ENCODE assay signal across 10 mouse cellular contexts in genomic region chr9:58274626-58275025, GRCm38 (mm10). TPM values are rescaled to one million over a fixed set of nuclear protein-coding genes. Genes with fewer than 3 reads are reported as not detected.
DNase-seq lines count a peak whose midpoint lies in the region; ATAC-seq and TF ChIP-seq lines count a peak whose summit lies in the region.
"Had no signal": no experiment of that assay in that cellular context is flagged by ENCODE, and none has a peak within 500 bp of the region (broad histone marks: within the 10 kb centered on the region; RNA-seq: fewer than 3 reads in every experiment).

No protein-coding gene starts in this region.

- H3K4me2 ChIP-seq in heart, embryonic 15.5 days, result peak overlapping the region; percentile 52
- H3K4me2 ChIP-seq in stomach, embryonic 16.5 days (ENCODE audit: low read depth, low read length), result 0 out of 2 replicates have a peak overlapping the region, but pooled peaks have one; percentile 31
- H3K4me2 ChIP-seq: forebrain, embryonic 15.5 days had no signal

- no peak for DNase-seq in heart, postnatal 4 days
- DNase-seq in adrenal gland, adult 8-10 months, result no peak
- no peak for DNase-seq in spleen, adult 12 weeks (ENCODE audit: low spot score)

- TF ChIP-seq CTCF in embryonic fibroblast, embryonic 13.5 days (IDR thresholded peaks at IDR 0.05; ENCODE audit: borderline replicate concordance, insufficient read depth, low read length), result no peak

- ATAC-seq in heart, embryonic 15.5 days (replicated peaks; ENCODE audit: insufficient number of reproducible peaks, insufficient read depth, low FRiP score, low read depth), result no peak
- no peak for ATAC-seq in megakaryocyte, adult 5-6 weeks (ENCODE audit: poor library complexity, severe bottlenecking)
- no peak for ATAC-seq in stomach, embryonic 16.5 days (ENCODE audit: insufficient read depth, low FRiP score)
- ATAC-seq: forebrain, embryonic 15.5 days; hindbrain, embryonic 16.5 days had no signal

- TF ChIP-seq POLR2A in embryonic fibroblast, embryonic 13.5 days (IDR thresholded peaks at IDR 0.05; ENCODE audit: low read depth, low read length), result no peak

- 29% methylated on average over 3 of the region's 3 CpGs for WGBS in heart, embryonic 15.5 days
- 35% methylated on average over 3 of the region's 3 CpGs for WGBS in stomach, embryonic 16.5 days

- no peak overlapping the region for H3K4me3 ChIP-seq in heart, embryonic 15.5 days
- H3K4me3 ChIP-seq in megakaryocyte, embryonic 14.5 days (replicated peaks), result peak overlapping the region; percentile 91
- H3K4me3 ChIP-seq in embryonic fibroblast, embryonic 13.5 days (ENCODE audit: insufficient read depth, low read length), result no peak overlapping the region
- H3K4me3 ChIP-seq in stomach, embryonic 16.5 days (replicated peaks; ENCODE audit: low read length), result no peak overlapping the region
- H3K4me3 ChIP-seq: forebrain, embryonic 15.5 days had no signal

- H3K4me1 ChIP-seq in heart, embryonic 15.5 days (replicated peaks), result peaks cover 23% of the 10 kb centered on the region
- peaks cover 69% of the 10 kb centered on the region for H3K4me1 ChIP-seq in megakaryocyte, embryonic 14.5 days
- H3K4me1 ChIP-seq in embryonic fibroblast, embryonic 13.5 days (ENCODE audit: control insufficient read depth, insufficient read depth, low read length), result peaks cover 14% of the 10 kb centered on the region; the same call in 1 of the 2 replicates
- peaks cover 15% of the 10 kb centered on the region for H3K4me1 ChIP-seq in stomach, embryonic 16.5 days (ENCODE audit: control insufficient read depth, insufficient read depth, low read length)

- no peak overlapping the region for H3K9ac ChIP-seq in heart, embryonic 15.5 days
- H3K9ac ChIP-seq in stomach, embryonic 16.5 days (ENCODE audit: low read length), result no peak overlapping the region
- H3K9ac ChIP-seq: forebrain, embryonic 15.5 days had no signal

- H3K36me3 ChIP-seq in heart, embryonic 15.5 days, result no peaks in the 10 kb centered on the region
- H3K36me3 ChIP-seq in megakaryocyte, embryonic 14.5 days (replicated peaks; ENCODE audit: low read length), result no peaks in the 10 kb centered on the region
- no peaks in the 10 kb centered on the region for H3K36me3 ChIP-seq in stomach, embryonic 16.5 days (ENCODE audit: control insufficient read depth, insufficient read depth, low read length)
- H3K36me3 ChIP-seq: forebrain, embryonic 15.5 days had no signal

- no peaks in the 10 kb centered on the region for H3K27me3 ChIP-seq in heart, embryonic 15.5 days
- no peaks in the 10 kb centered on the region for H3K27me3 ChIP-seq in megakaryocyte, embryonic 14.5 days (replicated peaks)
- H3K27me3 ChIP-seq in stomach, embryonic 16.5 days (ENCODE audit: control insufficient read depth, insufficient read depth, low read length), result no peaks in the 10 kb centered on the region
- H3K27me3 ChIP-seq: forebrain, embryonic 15.5 days had no signal

- H3K27ac ChIP-seq in heart, embryonic 15.5 days, result peak overlapping the region; percentile 88
- H3K27ac ChIP-seq in embryonic fibroblast, embryonic 13.5 days (ENCODE audit: insufficient read depth, low read length), result peak overlapping the region; percentile 95
- H3K27ac ChIP-seq in stomach, embryonic 16.5 days (ENCODE audit: low read length), result peak overlapping the region; percentile 83
- H3K27ac ChIP-seq: forebrain, embryonic 15.5 days had no signal

- no peaks in the 10 kb centered on the region for H3K9me3 ChIP-seq in heart, embryonic 15.5 days (replicated peaks)
- H3K9me3 ChIP-seq in megakaryocyte, embryonic 14.5 days, result no peaks in the 10 kb centered on the region
- no peaks in the 10 kb centered on the region for H3K9me3 ChIP-seq in stomach, embryonic 16.5 days (replicated peaks; ENCODE audit: control insufficient read depth, low read length)
- H3K9me3 ChIP-seq: forebrain, embryonic 15.5 days had no signal

RNA-seq across cellular contexts. Expression of gene Stoml1, which starts 21.7 kb away (rescaled TPM):
- polyA plus RNA-seq in heart, embryonic 15.5 days (2015; fragmentation: Nextera tagmentation; extraction: Ambion mirVana), result 25.2 and 28.6 TPM in 2 replicates
- total RNA-seq in heart, postnatal 4 days (2021), result 10 to 100 TPM; 14.2 to 17.1 TPM
- 4.3 TPM in 1 of 2 replicates, not detected in the other for polyA plus RNA-seq in megakaryocyte, embryonic 14.5 days (2012; ENCODE audit: insufficient read depth, low replicate concordance)
- 5.8 and 6.1 TPM in 2 replicates for total RNA-seq in megakaryocyte, adult 5-6 weeks (2015)
- total RNA-seq in megakaryocyte, adult 5-6 weeks (2017), result 9.4 and 11.9 TPM in 2 replicates
- 25.9 and 27.0 TPM in 2 replicates for polyA plus RNA-seq in embryonic fibroblast, embryonic 13.5 days (2011; ENCODE audit: insufficient read length, low read depth, missing spikeins)
- 23.7 and 26.0 TPM in 2 replicates for polyA plus RNA-seq in stomach, embryonic 16.5 days (2015; fragmentation: Nextera tagmentation; extraction: Ambion mirVana)
- total RNA-seq in adrenal gland, adult 8-10 months (2022), result 10 to 100 TPM; 19.9 to 32.9 (median 28.3) TPM

RNA-seq across cellular contexts. Expression of gene Pml, which starts 25.0 kb away (rescaled TPM):
- polyA plus RNA-seq in heart, embryonic 15.5 days (2015; fragmentation: Nextera tagmentation; extraction: Ambion mirVana), result 10.0 and 15.8 TPM in 2 replicates
- total RNA-seq in heart, postnatal 4 days (2021), result 10 to 100 TPM; 15.3 to 17.6 TPM
- 28.7 and 29.2 TPM in 2 replicates for polyA plus RNA-seq in megakaryocyte, embryonic 14.5 days (2012; ENCODE audit: insufficient read depth, low replicate concordance)
- 37.7 and 41.3 TPM in 2 replicates for total RNA-seq in megakaryocyte, adult 5-6 weeks (2015)
- 15.5 and 17.4 TPM in 2 replicates for total RNA-seq in megakaryocyte, adult 5-6 weeks (2017)
- 56.3 and 86.6 TPM in 2 replicates for polyA plus RNA-seq in embryonic fibroblast, embryonic 13.5 days (2011; ENCODE audit: insufficient read length, low read depth, missing spikeins)
- polyA plus RNA-seq in stomach, embryonic 16.5 days (2015; fragmentation: Nextera tagmentation; extraction: Ambion mirVana), result 17.9 and 19.0 TPM in 2 replicates
- 10 to 100 TPM; 23.4 to 45.6 (median 31.8) TPM for total RNA-seq in adrenal gland, adult 8-10 months (2022)

RNA-seq across cellular contexts. Expression of gene Loxl1, which starts 38.4 kb away (rescaled TPM):
- 54.6 and 78.1 TPM in 2 replicates for polyA plus RNA-seq in heart, embryonic 15.5 days (2015; fragmentation: Nextera tagmentation; extraction: Ambion mirVana)
- 10 to 100 TPM; 77.2 to 87.1 TPM for total RNA-seq in heart, postnatal 4 days (2021)
- polyA plus RNA-seq in megakaryocyte, embryonic 14.5 days (2012; ENCODE audit: insufficient read depth, low replicate concordance), result not detected in 2 replicates
- 0.05 and 0.11 TPM in 2 replicates for total RNA-seq in megakaryocyte, adult 5-6 weeks (2015)
- not detected in 2 replicates for total RNA-seq in megakaryocyte, adult 5-6 weeks (2017)
- 158 and 210 TPM in 2 replicates for polyA plus RNA-seq in embryonic fibroblast, embryonic 13.5 days (2011; ENCODE audit: insufficient read length, low read depth, missing spikeins)
- polyA plus RNA-seq in stomach, embryonic 16.5 days (2015; fragmentation: Nextera tagmentation; extraction: Ambion mirVana), result 31.0 and 33.4 TPM in 2 replicates
- 10 to 100 TPM; 20.4 to 28.6 (median 23.0) TPM for total RNA-seq in adrenal gland, adult 8-10 months (2022)

Comparison
In these comparisons a context has a peak if more than half of its experiments do, and no peak if none do; other contexts are left out.
1. RNA of gene Loxl1, which starts 38.4 kb away (polyA plus RNA-seq): 158 to 210 TPM in embryonic fibroblast, embryonic 13.5 days, 54.6 to 78.1 TPM in heart, embryonic 15.5 days and 31.0 to 33.4 TPM in stomach, embryonic 16.5 days; not detected in megakaryocyte, embryonic 14.5 days; every median in the first group is over 10 times any median in the second.
2. Peak in every context shown above with its lines, with median percentiles within 50 percentile points of each other: H3K27ac ChIP-seq.